Mouse (Mus musculus) heart, postnatal 14 days (tissue): ENCODE results near the gene 4930404N11Rik. TPM values are rescaled to one million over a fixed set of nuclear protein-coding genes. Genes with fewer than 3 reads are reported as not detected.

Experiments used
- DNase-seq, 2 experiments: peaks; one replicate each; pipeline ENCODE4 v3.0.0; 2021 to 2022
- intact Hi-C: fragments of 180-260 bp; cut with DNase I; formaldehyde crosslinking; loops from one replicate; pipeline ENCODE4 v1.15.1; 2025
- total RNA-seq, 2 experiments: library from RNA; stranded (reverse); gene quantifications; 2 replicates each; pipeline ENCODE4 v1.2.3; 2021

4930404N11Rik gene
- total RNA-seq, 2 experiments from 2014 or later, result 1.2 to 1.3 TPM

DNA sequence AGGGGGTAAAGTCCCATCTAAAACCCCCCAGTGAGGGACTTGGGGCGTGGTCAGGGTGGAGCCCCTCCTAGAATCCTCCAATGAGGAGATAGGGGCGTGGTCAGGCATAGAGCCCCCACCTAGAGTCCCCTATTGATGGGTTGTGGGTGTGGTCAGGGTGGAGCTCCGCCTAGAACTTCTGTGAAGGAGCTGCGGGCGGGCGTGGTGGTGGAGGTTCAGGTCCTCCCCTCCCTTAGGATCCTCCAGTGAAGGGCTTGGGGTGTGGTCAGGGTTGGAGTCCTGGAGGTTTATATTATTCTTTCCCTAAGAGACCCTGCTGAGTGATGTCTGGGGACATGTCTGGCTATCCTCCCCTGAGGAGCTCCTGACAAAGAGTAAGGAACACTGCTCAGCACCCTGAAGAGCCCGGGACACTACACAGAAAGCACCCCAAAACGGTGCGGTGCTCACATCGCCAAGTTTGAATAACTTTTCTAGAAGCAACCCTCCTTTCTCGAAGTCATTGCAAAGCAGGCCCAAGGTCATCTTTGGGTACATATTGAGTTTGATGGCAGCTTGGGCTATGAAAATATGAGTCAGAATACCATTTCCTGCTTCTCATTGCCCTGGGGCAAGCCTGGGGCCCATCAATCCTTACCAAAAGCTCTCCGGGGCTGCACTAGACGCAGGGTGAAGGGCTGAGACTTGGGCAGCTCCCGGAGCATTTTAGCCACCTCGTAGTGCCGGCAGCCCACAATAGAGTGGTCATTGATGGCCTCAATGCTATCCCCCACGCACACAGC lies 24.9 kb downstream of the 4930404N11Rik start:
- intact Hi-C loops, result loop anchor here (2.0 to 5.0 kb wide), 2 partner anchors 18 to 98 kb away; no protein-coding TSS in a partner anchor
- DNase-seq, result no peak

DNA sequence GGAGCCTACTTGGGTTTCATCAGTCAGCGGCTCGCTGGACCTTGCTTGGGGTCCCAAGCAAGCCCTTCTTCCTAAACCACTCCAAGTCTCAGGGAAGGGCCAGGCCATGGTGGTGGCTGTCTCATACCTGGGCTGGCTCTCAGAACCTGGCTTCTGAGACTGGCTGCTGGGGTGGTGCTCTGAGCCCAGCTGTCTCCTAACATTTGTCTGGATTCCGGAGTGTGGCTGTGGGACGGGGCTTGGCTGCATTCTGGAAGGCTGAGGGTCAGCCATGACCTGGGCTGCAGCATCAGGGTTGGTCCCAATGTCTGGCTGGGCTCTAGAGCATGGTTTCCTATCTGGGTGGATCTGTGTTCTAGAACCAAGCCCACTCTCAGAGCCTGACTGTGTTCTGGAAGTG lies 29.1 kb downstream of the 4930404N11Rik start:
- intact Hi-C loops, result no loop called here
- DNase-seq, result no peak

DNA sequence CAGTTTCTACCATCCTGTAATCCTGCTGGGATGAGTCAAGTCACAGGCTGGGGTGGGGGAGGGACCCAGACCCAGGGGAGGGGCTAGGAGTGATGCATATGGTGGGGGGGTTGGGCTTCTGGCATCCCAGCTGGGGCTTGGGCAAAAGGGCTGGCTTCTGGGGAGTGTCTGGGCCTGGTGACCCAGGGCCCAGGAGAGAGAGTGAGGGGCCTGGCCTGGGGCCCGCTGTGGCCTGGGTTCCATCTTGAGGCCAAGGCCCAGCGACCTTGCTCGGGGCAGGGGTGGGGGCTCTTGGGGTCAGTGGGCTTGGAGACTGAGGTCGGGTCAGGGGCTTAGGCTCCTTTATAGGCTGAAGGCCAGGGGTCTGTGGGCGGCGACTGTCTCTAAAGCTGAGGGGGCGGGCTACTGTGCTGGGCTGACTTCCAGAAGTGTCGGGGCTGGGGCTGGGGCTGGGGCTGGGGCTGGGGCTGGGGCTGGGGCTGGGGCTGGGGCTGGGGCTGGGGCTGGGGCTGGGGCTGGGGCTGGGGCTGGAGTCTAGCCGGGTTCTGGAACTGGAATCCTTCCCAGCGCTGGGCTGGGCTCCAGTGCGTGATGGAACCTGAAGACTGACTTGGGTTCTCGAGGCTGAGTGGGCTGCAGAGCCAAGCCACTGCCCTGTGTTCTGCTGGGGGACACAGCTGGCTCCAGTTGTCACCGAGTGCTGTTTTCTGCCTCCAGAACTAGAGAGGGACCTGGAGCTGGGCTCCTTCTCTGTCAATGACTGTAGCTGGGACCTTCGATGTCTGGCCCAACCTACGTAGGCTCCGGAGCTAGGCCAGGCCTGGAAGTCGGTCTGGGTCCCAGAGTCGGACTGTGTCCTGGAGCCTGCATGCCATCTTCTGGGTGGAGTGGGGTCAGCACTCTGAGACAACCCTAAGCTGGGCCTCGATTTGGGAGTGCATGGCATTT lies 29.9 kb downstream of the 4930404N11Rik start:
- intact Hi-C loops, result no loop called here
- peak; percentile 61 to 64 for DNase-seq

DNA sequence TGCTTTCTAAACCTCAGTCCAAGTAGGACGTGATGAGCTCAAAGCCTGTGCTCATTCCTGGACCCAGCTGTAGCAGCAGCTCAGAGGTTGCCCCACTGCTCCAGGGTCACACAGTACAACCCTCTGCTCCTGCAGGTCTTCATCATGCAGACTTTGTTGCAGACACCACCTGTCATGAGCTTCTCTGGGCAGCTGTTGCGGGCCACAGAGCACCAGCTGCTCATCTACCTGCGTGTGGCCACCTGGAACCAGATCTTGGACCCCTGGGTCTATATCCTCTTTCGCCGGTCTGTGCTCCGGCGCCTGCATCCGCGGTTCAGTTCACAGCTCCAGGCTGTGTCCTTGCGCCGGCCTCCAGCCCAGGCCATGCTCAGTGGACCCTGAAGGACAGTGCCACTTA lies 31.3 kb downstream of the 4930404N11Rik start:
- no peak for DNase-seq
- intact Hi-C loops, result no loop called here

DNA sequence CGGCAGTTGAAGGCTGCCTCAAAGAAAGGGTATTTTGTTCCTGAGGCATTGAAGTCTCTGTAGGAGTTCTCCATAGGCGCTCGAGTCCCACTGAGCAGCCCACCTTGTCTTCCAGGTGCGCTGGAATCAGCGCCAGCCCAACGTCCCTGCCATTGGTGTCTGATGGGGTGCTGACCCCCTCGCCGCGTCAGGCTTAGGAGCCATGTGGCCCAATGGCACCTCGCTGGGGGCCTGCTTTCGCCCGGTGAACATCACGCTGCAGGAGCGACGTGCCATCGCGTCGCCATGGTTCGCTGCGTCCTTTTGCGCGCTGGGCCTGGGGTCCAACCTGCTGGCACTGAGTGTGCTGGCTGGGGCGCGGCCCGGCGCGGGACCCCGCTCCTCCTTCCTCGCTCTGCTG lies 33.3 kb downstream of the 4930404N11Rik start:
- intact Hi-C loops, result no loop called here
- DNase-seq, result no peak

DNA sequence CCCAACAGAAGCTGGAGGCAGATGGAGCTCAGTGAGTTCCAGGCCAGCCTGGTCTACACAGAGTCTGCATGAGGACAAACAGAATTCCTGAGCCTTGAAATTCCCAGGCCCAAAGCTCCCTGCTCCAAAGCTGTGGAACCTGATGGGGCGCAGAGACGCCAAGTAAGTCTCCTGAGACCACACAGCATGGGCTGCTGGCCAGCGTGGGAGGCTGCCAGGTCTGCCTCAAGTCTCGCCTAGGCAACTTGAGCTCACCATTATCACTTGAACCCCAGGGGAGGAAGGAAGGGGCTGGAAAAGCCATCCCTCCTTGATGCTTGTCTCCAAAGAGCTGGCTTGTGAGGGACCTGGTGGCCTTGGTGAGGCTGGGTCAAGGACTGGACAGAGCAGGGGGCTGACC lies 35.6 kb downstream of the 4930404N11Rik start:
- peak; percentile 68 to 70 for DNase-seq
- intact Hi-C loops, result no loop called here

DNA sequence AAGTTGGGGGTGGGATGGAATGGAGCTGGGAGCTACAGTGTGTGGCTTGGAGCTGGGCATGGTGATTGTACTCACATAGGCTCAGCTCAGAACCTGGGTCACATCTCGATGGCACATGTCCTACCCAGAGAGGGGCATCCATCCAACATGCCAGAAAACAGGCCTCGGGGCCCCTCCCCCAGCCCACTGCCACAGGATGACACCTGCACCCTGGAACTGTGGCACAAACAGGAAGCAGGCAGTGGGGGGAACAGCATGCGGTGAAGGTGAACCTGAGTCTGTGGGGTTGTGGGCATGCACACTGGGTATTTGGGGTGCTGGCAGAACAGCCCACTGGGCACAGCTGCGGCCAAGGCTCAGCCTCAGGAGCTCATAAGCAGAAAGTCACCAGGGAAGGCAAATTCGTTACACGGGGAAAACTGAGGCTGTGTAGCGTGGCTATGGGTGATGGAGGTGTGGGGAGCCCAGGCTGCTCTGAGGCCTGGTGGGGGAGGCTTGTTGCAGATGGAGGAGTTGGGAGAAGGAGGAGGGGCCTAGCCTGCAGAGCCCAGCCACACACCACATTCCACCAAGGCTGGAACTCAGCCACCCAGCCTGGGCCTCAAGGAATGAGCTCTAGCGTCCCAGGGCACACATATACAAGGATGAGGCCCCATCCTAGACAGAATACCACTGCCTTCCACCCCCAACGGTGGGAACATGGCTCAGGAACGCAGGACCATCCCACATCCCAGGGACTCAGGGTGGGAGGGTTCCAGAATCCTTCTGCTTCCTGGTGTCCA lies 36.2 kb downstream of the 4930404N11Rik start:
- peak in 1 of 2 experiments; percentile 65 for DNase-seq
- intact Hi-C loops, result no loop called here

DNA sequence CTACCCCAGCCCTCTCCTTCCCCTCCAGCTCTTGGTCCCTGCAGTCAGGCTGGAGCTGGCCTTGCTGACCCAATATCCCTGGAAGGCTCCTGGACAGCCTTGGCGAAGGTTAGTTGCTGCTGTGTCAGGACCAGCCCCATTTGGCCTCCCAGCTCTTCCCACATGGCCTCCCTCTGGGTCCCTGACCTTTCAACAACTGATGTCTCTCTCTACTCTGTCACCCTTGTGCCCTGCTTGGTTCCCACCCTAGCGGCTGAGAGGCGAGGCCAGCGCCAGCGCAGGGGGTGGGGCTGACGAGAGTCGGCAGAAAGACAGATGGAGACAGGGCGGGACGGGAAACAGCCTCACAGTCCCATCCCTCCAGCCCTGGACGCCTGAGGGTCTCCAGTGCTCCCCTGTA lies 37.2 kb downstream of the 4930404N11Rik start, which contains the start of gene Tbxa2r:
Gene Tbxa2r, plus strand, starts transcription at position 346 of the 400 bp plus-strand sequence.
- intact Hi-C loops, result no loop called here
- DNase-seq, result peak; percentile 70 to 79

DNA sequence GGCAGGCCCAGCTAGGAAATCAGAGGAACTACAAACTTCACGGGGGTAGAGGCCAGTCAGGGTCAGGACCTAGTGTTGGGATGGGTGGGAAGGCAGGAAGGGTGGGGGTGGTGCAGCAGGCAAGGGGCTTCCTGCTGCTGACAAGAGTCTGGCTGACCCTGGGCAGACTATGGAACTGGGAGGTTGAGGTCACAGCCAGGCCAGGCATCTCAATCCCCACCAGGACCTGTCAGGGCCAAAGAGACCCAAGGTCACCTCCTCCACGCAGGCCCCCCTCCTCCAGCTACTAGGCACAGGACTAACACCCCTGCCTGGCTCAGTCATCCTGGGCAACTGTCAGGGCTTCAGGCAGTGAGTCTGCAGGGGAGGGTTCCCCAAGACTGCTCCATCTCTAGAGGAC lies 37.7 kb downstream of the 4930404N11Rik start:
- intact Hi-C loops, result no loop called here
- no peak for DNase-seq

DNA sequence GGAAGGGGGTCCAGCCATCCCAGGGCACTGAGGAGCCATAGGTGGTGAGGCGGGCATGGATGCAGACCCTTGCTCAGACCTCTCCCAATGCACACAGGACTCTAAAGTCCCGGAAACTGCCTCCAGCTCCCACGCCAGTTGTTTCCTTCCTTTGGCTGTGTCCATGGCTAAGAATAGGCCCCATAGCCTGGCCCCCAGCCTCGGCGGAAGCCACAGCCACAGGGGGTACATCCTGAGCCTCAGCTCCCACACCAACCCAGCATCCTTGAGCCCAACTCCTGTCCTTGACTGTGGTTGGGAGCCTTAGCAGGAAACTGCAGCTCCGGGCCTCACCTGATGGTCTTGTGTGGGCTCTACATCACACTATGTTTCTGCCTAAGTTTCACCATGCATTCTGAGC lies 38.8 kb downstream of the 4930404N11Rik start:
- intact Hi-C loops, result no loop called here
- peak; percentile 60 to 61 for DNase-seq

DNA sequence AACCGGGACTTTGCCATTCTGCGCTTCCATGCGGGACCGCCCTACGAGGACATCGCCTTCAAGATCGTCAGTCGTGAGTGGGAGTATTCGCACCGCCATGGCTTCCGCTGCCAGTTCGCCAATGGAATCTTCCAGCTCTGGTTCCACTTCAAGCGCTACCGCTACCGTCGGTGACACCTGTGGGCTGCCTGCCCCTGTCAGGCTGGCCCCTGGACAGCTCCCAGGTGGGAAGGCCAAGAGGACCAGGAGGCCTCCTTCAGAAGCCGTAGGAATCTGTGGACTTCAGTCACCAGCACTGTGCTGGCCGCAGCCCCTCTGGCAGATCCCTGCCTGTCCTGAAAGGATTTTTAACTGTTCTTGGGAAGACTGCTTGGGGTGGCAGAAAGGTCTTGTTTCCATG lies 39.8 kb downstream of the 4930404N11Rik start:
- no peak for DNase-seq
- intact Hi-C loops, result no loop called here

DNA sequence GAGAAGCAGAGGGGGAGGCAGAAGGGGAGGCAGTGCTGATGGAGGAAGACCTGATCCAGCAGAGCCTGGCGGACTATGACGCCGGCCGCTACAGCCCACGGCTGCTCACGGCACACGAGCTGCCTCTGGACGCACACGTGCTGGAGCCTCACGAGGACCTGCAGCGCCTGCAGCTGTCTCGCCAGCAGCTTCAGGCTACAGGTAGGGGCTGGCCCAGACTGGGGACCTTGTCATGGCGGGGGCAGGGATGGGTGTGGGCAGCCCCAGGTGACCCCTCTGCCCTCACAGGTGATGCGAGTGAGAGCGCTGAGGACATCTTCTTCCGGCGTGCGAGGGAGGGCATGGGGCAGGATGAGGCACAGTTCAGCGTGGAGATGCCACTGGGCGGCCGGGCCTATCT lies 40.4 kb downstream of the 4930404N11Rik start:
- intact Hi-C loops, result no loop called here
- DNase-seq, result no peak

DNA sequence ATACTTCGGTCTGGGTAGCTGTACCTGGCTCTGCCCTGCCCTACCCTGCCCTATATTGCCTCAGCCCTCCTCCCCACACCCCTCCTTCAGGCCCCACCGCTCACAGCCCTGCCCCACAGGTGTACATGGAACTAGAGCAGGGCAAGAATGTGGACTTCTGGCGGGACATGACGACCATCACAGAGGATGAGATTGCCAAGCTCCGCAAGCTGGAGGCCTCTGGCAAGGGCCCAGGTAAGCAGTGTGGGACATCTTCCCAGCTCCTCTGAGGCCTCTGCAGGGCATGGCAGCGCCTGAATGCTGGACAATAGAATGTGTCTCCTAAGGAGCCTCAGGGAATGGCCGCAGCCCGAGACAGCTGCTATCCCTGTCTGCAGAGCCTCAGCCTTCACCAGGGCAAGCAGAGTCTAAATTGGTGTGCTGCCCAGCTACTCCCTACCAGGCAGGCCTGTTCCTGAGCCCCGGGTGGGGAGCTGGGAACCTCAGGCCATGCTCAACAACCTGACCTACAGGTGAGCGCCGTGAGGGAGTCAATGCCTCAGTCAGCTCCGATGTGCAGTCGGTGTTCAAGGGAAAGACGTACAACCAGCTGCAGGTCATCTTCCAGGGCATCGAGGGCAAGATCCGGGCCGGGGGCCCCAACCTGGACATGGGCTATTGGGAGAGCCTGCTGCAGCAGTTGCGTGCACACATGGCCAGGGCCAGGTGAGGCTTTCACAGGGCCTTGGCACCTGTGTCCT lies 41.7 kb downstream of the 4930404N11Rik start:
- no peak for DNase-seq
- intact Hi-C loops, result loop anchor here (2.0 kb wide), 1 partner anchor 17 kb away; no protein-coding TSS in a partner anchor

DNA sequence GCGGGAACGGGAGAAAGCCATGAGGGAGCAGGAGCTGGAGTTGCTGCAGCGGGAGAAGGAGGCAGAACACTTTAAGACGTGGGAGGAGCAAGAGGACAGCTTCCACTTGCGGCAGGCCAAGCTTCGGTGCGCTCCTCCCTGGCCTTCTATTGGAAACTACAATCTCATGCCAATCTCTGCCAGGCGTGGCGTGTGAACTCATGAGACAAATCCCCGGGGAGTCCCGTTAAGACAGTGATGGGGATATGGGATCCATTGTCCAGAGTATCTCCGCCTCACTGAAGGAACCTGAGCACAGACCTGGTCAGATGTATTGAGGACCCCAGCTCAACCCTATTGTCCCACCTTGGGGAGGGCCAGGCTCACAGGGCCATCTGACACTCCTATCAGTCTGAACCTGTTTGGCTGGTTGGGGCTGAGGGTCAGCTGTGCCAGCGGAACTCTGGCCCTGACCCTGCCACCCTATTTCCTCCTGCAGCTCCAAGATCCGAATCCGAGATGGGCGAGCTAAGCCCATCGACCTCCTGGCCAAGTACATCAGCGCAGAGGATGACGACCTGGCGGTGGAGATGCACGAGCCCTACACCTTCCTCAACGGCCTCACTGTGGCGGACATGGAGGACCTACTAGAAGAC lies 42.4 kb downstream of the 4930404N11Rik start:
- intact Hi-C loops, result loop anchor here (2.0 kb wide), 1 partner anchor 18 kb away; no protein-coding TSS in a partner anchor
- no peak for DNase-seq

DNA sequence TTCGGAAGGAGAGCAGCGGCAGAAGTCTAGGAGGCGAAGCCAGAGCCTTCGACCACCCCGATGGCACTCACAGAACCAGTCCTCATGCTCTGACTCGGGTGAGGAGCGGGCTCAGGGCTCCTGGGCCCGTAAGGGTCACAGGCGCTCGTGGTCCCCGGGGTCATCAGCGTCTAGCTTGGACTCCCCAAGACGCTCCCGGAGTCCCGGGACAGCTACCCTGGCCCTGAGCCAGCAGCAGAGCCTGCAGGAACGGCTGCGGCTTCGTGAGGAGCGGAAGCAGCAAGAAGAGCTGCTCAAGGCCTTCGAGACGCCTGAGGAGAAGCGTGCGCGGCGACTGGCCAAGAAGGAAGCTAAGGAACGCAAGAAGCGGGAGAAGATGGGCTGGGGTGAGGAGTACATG lies 43.2 kb downstream of the 4930404N11Rik start:
- intact Hi-C loops, result loop anchor here (2.0 kb wide), 1 partner anchor 18 kb away; no protein-coding TSS in a partner anchor
- no peak for DNase-seq

DNA sequence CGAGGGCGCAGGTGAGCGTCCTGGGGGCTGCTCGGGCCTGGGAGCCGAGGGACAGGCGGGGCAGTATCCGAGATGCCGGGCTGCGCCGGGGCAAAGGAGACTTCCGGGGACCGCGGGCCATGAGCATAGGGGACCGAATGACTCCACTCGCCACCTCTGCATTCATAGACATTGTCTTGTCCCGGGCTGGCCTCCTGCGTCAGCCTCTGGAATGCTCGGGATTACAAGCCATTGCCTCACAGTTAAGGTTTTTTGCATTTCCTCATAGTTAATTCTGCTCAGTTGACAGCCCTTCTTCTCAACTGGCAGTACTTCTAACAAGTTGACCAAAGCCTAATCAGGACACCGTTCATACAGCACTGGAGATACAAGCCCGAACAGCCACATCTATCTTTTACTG lies 44.2 kb downstream of the 4930404N11Rik start:
- intact Hi-C loops, result no loop called here
- DNase-seq, result no peak

DNA sequence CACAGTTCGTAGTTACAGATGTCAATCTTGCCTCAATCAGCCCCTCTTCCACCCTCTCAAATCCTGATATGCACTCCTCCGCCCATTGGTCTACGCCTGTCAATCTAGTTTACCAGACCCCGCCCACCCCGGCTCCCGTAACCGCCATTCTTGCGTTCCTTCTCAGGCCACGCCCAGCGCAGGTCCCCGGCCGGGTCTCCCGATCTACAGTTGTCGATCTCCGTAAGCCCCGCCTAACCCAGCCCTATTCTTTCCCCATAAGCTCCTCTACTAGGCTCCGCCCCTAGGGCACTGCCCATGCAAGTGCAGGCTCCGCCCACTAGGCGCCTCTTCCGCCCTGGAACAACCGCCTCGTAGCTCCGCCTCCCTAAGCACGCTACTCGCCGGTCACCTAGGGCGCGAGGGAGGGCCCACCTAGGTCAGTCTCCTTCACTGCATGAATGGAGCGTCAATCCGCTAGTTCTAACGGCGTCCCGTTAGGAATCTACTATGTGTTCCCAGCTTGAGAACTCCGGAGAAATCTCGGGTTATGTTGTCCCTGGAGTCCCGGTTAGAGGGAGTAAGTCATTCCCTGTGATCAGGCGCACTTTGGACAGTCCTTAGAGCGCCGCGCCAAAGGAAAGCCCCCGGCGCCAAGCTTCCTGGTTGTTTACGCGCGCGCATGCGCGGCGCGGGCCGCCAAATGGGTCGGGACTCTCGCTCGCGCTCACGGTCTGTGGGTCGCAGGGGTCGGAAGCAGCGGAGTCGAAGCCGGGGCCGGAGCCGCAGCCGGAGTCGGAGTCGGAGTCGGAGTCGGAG lies 44.9 kb downstream of the 4930404N11Rik start, which contains the start of gene Cactin:
Gene Cactin, plus strand, starts transcription at position 554 of the 798 bp plus-strand sequence.
- DNase-seq, result peak; percentile 99
- intact Hi-C loops, result no loop called here
